Mouse (Mus musculus) mouse embryonic stem cell (cell line): Measurements from ENCODE around the gene Ppp1r37.
"Not testable (repeated sequence)": the region's sequence is repeated elsewhere in the genome, so short reads cannot be mapped to it uniquely, and the experiment has no call there.

ENCODE experiments used
- in situ Hi-C, 2 experiments: fragments of 300-500 bp; cut with MboI; formaldehyde crosslinking; loops; 1 replicate in 1 of 2; 3 replicates in 1 of 2; pipeline ENCODE4 v1.14.3; 2019 to 2020; ENCODE audit warnings: low sequenced_read_pairs in 2 of 2, low pct_unique_long_range_greater_than_20kb in 1 of 2, mixed read lengths in 1 of 2; ENCODE audit not compliant: unreplicated experiment in 1 of 2

The Ppp1r37 gene

GRCm38 (mm10) chr7:19547344-19547969 lies 15.4 kb downstream of the Ppp1r37 start:
- in situ Hi-C loops: no loop called here

- in situ Hi-C loops: no loop called here
Observed at GRCm38 (mm10) chr7:19546007-19546406, 16.9 kb downstream of the Ppp1r37 start.

- in situ Hi-C loops: no loop called here
Observed at GRCm38 (mm10) chr7:19543584-19543983, 19.3 kb downstream of the Ppp1r37 start.

GRCm38 (mm10) chr7:19542155-19542691 lies 20.7 kb downstream of the Ppp1r37 start:
- in situ Hi-C loops: no loop called here

- in situ Hi-C loops: no loop called here
Observed at GRCm38 (mm10) chr7:19541681-19542154, 21.2 kb downstream of the Ppp1r37 start.

GRCm38 (mm10) chr7:19540771-19541566 lies 21.9 kb downstream of the Ppp1r37 start:
- in situ Hi-C loops: no loop called here

- in situ Hi-C loops: no loop called here
Observed at GRCm38 (mm10) chr7:19534676-19535075, 28.2 kb downstream of the Ppp1r37 start.

GRCm38 (mm10) chr7:19532240-19532639 lies 30.6 kb downstream of the Ppp1r37 start:
- in situ Hi-C loops: no loop called here

- in situ Hi-C loops: no loop called here
Observed at GRCm38 (mm10) chr7:19531077-19531476, 31.8 kb downstream of the Ppp1r37 start.

- in situ Hi-C loops: no loop called here
Observed at GRCm38 (mm10) chr7:19525105-19525481, 37.8 kb downstream of the Ppp1r37 start.

- in situ Hi-C loops: no loop called here
Observed at GRCm38 (mm10) chr7:19524420-19525104, 38.3 kb downstream of the Ppp1r37 start.

GRCm38 (mm10) chr7:19523757-19524419 lies 39.0 kb downstream of the Ppp1r37 start:
- in situ Hi-C loops: no loop called here

- in situ Hi-C loops: no loop called here
Observed at GRCm38 (mm10) chr7:19523017-19523756, 39.7 kb downstream of the Ppp1r37 start.

GRCm38 (mm10) chr7:19520032-19520431 lies 42.8 kb downstream of the Ppp1r37 start:
- in situ Hi-C loops: no loop called here

- in situ Hi-C loops: no loop called here
Observed at GRCm38 (mm10) chr7:19517652-19518365, 45.1 kb downstream of the Ppp1r37 start, which contains the start of gene Nkpd1. Nkpd1 (plus strand) TSS chr7:19517838.

- in situ Hi-C loops: no loop called here
Observed at GRCm38 (mm10) chr7:19512353-19512752, 50.5 kb downstream of the Ppp1r37 start.

GRCm38 (mm10) chr7:19511934-19512333 lies 50.9 kb downstream of the Ppp1r37 start:
- in situ Hi-C loops: not testable (repeated sequence)
